Mouse (Mus musculus) hindbrain, embryonic 13.5 days (tissue): ENCODE measurements at regions not wholly inside any gene's neighbourhood (a gene's known extent, or its start where the extent isn't known, plus 50 kb on each side); places are given as distances from the start of the nearest gene placed in this dataset.

ENCODE experiments used
- ATAC-seq: fragments of 200-750 bp; cut with Nextera tagmentation; 2 replicates; pipeline ENCODE4 v1.8.0; 2017; ENCODE audit warnings: moderate TSS enrichment; ENCODE audit not compliant: low FRiP score
- H3K27ac ChIP-seq: fragments of 300-500 bp; sonication (generic); 2 replicates; pipeline ENCODE4 v1.5.1; 2015; ENCODE audit warnings: inconsistent platforms, mild to moderate bottlenecking, moderate library complexity
- H3K27me3 ChIP-seq: fragments of 300-500 bp; sonication (generic); 2 replicates; pipeline ENCODE4 v1.6.1; 2015; ENCODE audit warnings: mild to moderate bottlenecking, inconsistent platforms
- H3K36me3 ChIP-seq: fragments of 300-500 bp; sonication (generic); 2 replicates; pipeline ENCODE4 v1.6.1; 2015; ENCODE audit warnings: mild to moderate bottlenecking, inconsistent platforms
- H3K4me1 ChIP-seq: fragments of 300-500 bp; sonication (generic); replicated peaks from 2 replicates; pipeline ENCODE4 v1.6.1; 2015; ENCODE audit warnings: inconsistent platforms
- H3K4me2 ChIP-seq: fragments of 300-500 bp; sonication (generic); 2 replicates; pipeline ENCODE4 v1.6.1; 2015; ENCODE audit warnings: inconsistent platforms, mild to moderate bottlenecking, moderate library complexity
- H3K4me3 ChIP-seq: fragments of 300-500 bp; sonication (generic); 2 replicates; pipeline ENCODE4 v1.5.1; 2015; ENCODE audit warnings: mild to moderate bottlenecking, inconsistent platforms
- H3K9ac ChIP-seq: fragments of 300-500 bp; sonication (generic); 2 replicates; pipeline ENCODE4 v1.6.1; 2015; ENCODE audit warnings: mild to moderate bottlenecking, inconsistent platforms
- H3K9me3 ChIP-seq: fragments of 300-500 bp; sonication (generic); 2 replicates; pipeline ENCODE4 v1.6.1; 2016; ENCODE audit warnings: inconsistent platforms
- WGBS: fragments of 180-500 bp; shearing (Covaris S2); methylation state at CpG from one replicate; pipeline ENCODE4 v1.1.7; 2015; 5-methylcytosine and 5-hydroxymethylcytosine counted together

DNA sequence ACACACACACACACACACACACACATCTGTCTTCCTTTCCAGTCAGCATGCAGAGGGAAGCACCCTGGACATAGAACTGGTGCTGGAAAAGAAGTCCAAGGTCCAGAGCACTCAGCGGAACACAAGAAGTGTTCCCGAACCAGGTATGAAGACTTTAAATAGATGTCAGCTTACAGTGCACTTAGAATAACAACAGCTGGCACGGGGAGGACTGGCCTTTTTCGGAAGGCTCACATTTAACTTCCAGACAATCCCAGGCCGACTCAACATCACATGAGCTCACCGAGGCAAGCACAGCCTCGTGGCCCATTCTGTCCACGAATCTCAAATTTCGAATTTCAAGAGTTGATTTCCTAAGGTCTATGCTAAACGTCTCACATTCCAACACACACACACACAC lies 70.9 kb upstream of the Slc25a33 start:
- Histone ChIP-seq H3K36me3 (no peaks in the 10 kb centered on the region), H3K4me3 (no peak overlapping the region), H3K9ac (no peak overlapping the region), H3K4me1 (peaks cover 3% of the 10 kb centered on the region; the same call in 1 of the 2 replicates), H3K27ac (no peak overlapping the region), H3K27me3 (no peaks in the 10 kb centered on the region), H3K4me2 (no peak overlapping the region), H3K9me3 (no peaks in the 10 kb centered on the region)
- no peak for ATAC-seq
- WGBS = 86% methylated on average over 10 of the region's 10 CpGs

DNA sequence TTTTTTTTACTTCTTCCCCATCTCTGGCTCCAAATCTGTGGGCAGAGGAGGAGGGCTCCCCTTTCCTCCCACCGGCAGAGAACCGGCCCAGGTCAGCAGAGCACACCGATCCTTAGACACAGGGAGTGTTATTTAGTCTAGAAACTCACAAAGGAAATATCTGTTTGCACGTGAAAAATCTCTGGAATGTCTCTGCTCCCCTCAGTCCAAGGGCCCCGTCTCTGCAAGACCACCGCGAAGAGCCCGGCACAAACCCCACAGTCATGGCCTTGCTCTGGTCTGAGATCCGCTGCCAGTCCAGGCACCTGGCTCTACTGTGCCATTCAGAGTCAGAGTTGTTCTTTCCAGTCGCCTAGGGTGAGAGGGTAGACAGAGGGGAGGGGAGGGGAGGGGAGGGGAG lies 69.7 kb upstream of the Slc25a33 start:
- no peak for ATAC-seq
- Histone ChIP-seq H3K4me1 (peaks cover 3% of the 10 kb centered on the region; the same call in 1 of the 2 replicates), H3K36me3 (no peaks in the 10 kb centered on the region), H3K27me3 (no peaks in the 10 kb centered on the region), H3K9ac (no peak overlapping the region), H3K4me3 (no peak overlapping the region), H3K4me2 (no peak overlapping the region), H3K9me3 (no peaks in the 10 kb centered on the region), H3K27ac (no peak overlapping the region)
- WGBS = 51% methylated on average over 9 of the region's 10 CpGs

- H3K36me3 ChIP-seq = no peaks in the 10 kb centered on the region
- H3K4me2 ChIP-seq = no peak overlapping the region
- no peaks in the 10 kb centered on the region for H3K9me3 ChIP-seq
- 92% methylated on average over 7 of the region's 7 CpGs for WGBS
- no peak for ATAC-seq
- H3K9ac ChIP-seq = no peak overlapping the region
- peaks cover 3% of the 10 kb centered on the region; the same call in 1 of the 2 replicates for H3K4me1 ChIP-seq
- no peaks in the 10 kb centered on the region for H3K27me3 ChIP-seq
- no peak overlapping the region for H3K27ac ChIP-seq
- no peak overlapping the region for H3K4me3 ChIP-seq
These were observed 68.8 kb upstream of the Slc25a33 start for GRCm38 (mm10) chr4:149842906-149843305.

GRCm38 (mm10) chr4:149841856-149842255 lies 67.8 kb upstream of the Slc25a33 start:
- Histone ChIP-seq H3K9me3 (no peaks in the 10 kb centered on the region), H3K36me3 (no peaks in the 10 kb centered on the region), H3K27me3 (no peaks in the 10 kb centered on the region), H3K27ac (no peak overlapping the region), H3K4me3 (no peak overlapping the region), H3K4me1 (peaks cover 3% of the 10 kb centered on the region; the same call in 1 of the 2 replicates), H3K4me2 (no peak overlapping the region), H3K9ac (no peak overlapping the region)
- 65% methylated on average over 6 of the region's 6 CpGs for WGBS
- no peak for ATAC-seq

DNA sequence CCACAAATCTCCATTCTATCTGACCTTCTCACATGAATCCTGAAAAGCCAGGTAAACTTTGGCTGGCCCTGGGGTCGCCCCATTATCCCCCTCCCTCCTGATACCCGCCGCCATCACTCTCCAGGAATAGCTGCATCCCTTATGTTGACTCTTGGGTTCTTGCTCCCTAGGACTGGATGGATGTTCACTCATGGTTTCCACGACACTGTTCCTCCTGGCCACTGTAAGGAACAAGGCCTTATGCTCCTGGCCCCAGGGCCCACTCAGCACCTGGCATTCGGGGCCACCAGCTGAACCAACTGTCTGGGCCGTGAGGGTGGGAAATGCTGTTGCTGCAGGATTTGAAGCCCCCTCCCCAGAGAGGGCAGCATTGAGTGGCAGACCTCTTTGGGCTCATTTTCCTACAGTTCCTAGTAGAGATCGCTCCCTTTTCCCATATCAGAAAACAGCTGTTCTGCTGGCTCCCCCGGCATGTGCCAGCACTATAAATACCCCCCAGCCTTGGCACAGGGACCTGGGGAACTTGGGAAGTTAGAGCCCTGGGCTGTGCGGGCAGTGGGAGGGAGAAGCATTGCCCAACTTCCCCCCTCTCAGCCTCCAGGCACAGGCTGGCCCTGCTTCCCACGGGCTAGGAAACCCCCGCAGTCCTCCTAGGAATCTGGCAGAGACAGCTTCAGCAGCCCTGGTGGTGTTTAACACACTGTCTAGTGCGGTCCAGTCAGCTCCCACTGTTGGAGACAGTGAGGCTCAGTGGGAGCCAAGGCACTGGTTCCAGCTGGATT lies 66.6 kb upstream of the Slc25a33 start:
- H3K4me2 ChIP-seq = no peak overlapping the region
- 77% methylated on average over 12 of the region's 12 CpGs for WGBS
- H3K27ac ChIP-seq = no peak overlapping the region
- H3K4me1 ChIP-seq = 0 out of 2 replicates have a peak, but pooled peaks cover 3% of the 10 kb centered on the region
- H3K9ac ChIP-seq = no peak overlapping the region
- H3K36me3 ChIP-seq = no peaks in the 10 kb centered on the region
- H3K9me3 ChIP-seq = no peaks in the 10 kb centered on the region
- no peaks in the 10 kb centered on the region for H3K27me3 ChIP-seq
- 0 out of 2 replicates have a peak, but pooled peaks have one; percentile 32 for ATAC-seq
- H3K4me3 ChIP-seq = no peak overlapping the region

GRCm38 (mm10) chr4:149838682-149839081 lies 64.6 kb upstream of the Slc25a33 start:
- WGBS = 18% methylated on average over 3 of the region's 3 CpGs
- ATAC-seq = no peak

DNA sequence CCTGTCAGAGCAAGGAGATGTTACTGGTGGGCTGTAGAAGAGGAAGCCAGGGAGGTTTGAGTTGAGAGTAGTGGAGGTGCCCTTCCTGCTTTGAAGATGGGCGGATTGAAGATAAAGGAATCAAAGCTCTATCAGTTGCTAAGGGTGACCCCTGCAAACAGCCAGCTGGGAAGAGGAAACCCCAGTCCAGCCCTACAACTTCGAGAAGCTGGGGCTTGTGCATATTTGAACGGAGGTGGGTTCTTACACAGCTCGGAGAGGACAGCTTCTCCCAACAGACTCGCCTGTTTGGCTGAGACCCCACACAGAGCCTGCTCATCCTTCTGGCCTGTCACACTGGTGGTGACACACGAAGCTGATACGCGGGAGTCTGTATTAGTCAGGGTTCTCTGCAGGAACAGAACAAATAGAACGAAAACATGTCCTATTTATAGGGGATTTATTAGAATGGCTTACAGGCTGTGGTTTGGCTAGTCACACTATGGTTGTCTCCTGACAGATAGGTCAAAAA lies 60.6 kb upstream of the Slc25a33 start:
- Histone ChIP-seq H3K27ac (no peak overlapping the region), H3K9me3 (no peaks in the 10 kb centered on the region), H3K36me3 (no peaks in the 10 kb centered on the region), H3K9ac (no peak overlapping the region), H3K27me3 (no peaks in the 10 kb centered on the region), H3K4me2 (no peak overlapping the region), H3K4me3 (no peak overlapping the region), H3K4me1 (no peaks in the 10 kb centered on the region)
- no peak for ATAC-seq
- WGBS = 73% methylated on average over 9 of the region's 9 CpGs

More at GRCm38 (mm10) chr4:149838682-149839081, 64.6 kb upstream of the Slc25a33 start:
- no peaks in the 10 kb centered on the region for H3K9me3 ChIP-seq
- H3K4me2 ChIP-seq = no peak overlapping the region
- H3K4me1 ChIP-seq = 0 out of 2 replicates have a peak, but pooled peaks cover 3% of the 10 kb centered on the region
- no peak overlapping the region for H3K27ac ChIP-seq
- H3K36me3 ChIP-seq = no peaks in the 10 kb centered on the region
- no peak overlapping the region for H3K4me3 ChIP-seq
- no peaks in the 10 kb centered on the region for H3K27me3 ChIP-seq
- H3K9ac ChIP-seq = no peak overlapping the region

GRCm38 (mm10) chr4:149832446-149833101 lies 58.5 kb upstream of the Slc25a33 start:
- Histone ChIP-seq H3K9me3 (no peaks in the 10 kb centered on the region; the same call in 1 of the 2 replicates), H3K4me3 (no peak overlapping the region), H3K4me1 (no peaks in the 10 kb centered on the region), H3K36me3 (no peaks in the 10 kb centered on the region), H3K4me2 (no peak overlapping the region), H3K27ac (no peak overlapping the region), H3K9ac (no peak overlapping the region), H3K27me3 (no peaks in the 10 kb centered on the region)
- ATAC-seq = no peak
- WGBS = 61% methylated on average over 10 of the region's 10 CpGs

- Histone ChIP-seq H3K4me2 (no peak overlapping the region), H3K4me1 (no peaks in the 10 kb centered on the region), H3K27me3 (no peaks in the 10 kb centered on the region), H3K27ac (no peak overlapping the region), H3K4me3 (no peak overlapping the region), H3K36me3 (no peaks in the 10 kb centered on the region), H3K9me3 (no peaks in the 10 kb centered on the region; the same call in 1 of the 2 replicates), H3K9ac (no peak overlapping the region)
- ATAC-seq = no peak
- 82% methylated on average over 20 of the region's 20 CpGs for WGBS
These were observed 56.6 kb upstream of the Slc25a33 start for GRCm38 (mm10) chr4:149830551-149831192.

GRCm38 (mm10) chr4:149829964-149830363 lies 55.9 kb upstream of the Slc25a33 start:
- 89% methylated on average over 4 of the region's 4 CpGs for WGBS
- Histone ChIP-seq H3K4me1 (no peaks in the 10 kb centered on the region), H3K27me3 (no peaks in the 10 kb centered on the region), H3K4me3 (no peak overlapping the region), H3K27ac (no peak overlapping the region), H3K9me3 (no peaks in the 10 kb centered on the region; the same call in 1 of the 2 replicates), H3K4me2 (no peak overlapping the region), H3K36me3 (no peaks in the 10 kb centered on the region), H3K9ac (no peak overlapping the region)
- no peak for ATAC-seq

DNA sequence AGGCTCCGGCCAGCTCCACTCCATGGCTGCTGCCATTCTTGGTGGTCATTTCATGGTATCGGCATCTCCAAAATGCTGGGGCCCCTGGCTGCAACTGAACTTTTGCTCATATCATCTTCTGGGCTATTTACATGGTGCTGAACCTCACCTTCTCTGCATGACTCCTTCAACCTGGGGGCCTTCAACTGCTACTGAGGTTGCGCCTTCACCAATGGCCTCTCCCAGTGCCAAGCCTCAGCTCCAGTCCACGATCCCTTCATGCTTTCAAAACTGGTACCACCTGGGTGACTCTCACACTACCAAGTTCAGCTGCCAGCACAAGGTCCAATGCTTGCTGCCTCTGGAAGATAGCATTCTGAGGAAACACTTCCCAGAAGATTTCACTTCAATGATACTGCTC lies 53.7 kb upstream of the Slc25a33 start:
- Histone ChIP-seq H3K27me3 (no peaks in the 10 kb centered on the region), H3K9me3 (no peaks in the 10 kb centered on the region; the same call in 1 of the 2 replicates), H3K36me3 (no peaks in the 10 kb centered on the region), H3K27ac (no peak overlapping the region), H3K9ac (no peak overlapping the region), H3K4me3 (no peak overlapping the region), H3K4me1 (0 out of 2 replicates have a peak, but pooled peaks cover 1% of the 10 kb centered on the region), H3K4me2 (no peak overlapping the region)
- WGBS = 95% methylated on average over 4 of the region's 4 CpGs
- ATAC-seq = no peak
